Mouse (Mus musculus) testis, adult 2 months (tissue): ENCODE results near the gene Clstn2.

Experiments
- CTCF ChIP-seq: fragments of 200-500 bp; IDR thresholded peaks from 2 replicates; pipeline ENCODE4 v1.5.1; 2012; ENCODE audit warnings: low read depth, mild to moderate bottlenecking, inconsistent platforms, low read length, moderate library complexity; ENCODE audit not compliant: control insufficient read depth, insufficient read depth, insufficient replicate concordance
- POLR2A ChIP-seq: fragments of 200-500 bp; IDR thresholded peaks from 2 replicates; pipeline ENCODE4 v1.6.1; 2012; ENCODE audit warnings: low read depth, mild to moderate bottlenecking, inconsistent platforms, low read length, moderate library complexity; ENCODE audit not compliant: control insufficient read depth

DNA sequence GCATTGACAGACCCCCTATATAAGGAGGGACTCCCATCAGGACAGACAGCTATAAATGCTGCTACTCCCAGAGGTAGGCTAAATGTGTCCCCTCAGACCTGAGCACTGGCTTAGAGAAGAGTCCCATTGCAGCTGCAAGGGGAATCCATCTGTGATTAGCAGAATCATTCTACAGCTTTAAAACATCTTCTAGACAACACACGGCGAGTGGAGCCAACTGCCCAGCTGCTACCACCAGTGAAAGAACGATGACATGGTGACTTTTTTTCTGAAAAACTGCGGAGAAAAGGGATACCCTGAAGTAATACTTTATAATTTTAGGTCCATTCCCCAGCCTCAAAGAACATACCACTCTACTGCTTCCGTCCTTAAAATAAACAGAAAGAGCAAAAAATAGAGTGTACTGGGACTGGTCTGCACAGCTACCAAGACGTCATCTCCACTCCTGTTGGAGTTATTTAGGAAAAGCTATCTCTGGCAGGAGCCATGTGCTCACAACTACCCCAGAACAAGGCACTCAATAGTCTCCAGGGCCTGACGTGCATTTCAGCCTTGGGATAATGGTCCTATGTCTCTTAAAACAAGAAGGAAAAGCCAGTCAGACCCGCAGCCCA is 79.1 kb downstream of the Clstn2 start:
- TF ChIP-seq CTCF (no peak), POLR2A (no peak)
